Mouse (Mus musculus) brain, embryonic 14.5 days (tissue): ENCODE data around the gene Aes. TPM values are rescaled to one million over a fixed set of nuclear protein-coding genes. Genes with fewer than 3 reads are reported as not detected.

Experiments
- DNase-seq: peaks from one replicate; pipeline ENCODE4 v3.0.0-alpha.2; 2011; ENCODE audit warnings: low read depth
- CTCF ChIP-seq: fragments of 200-500 bp; IDR thresholded peaks from 2 replicates; pipeline ENCODE4 v1.5.1; 2012; ENCODE audit warnings: inconsistent platforms, mild to moderate bottlenecking, moderate library complexity, borderline replicate concordance; ENCODE audit not compliant: insufficient read depth, insufficient read length; ENCODE audit errors: extremely low read depth
- POLR2A ChIP-seq: fragments of 200-500 bp; IDR thresholded peaks from 2 replicates; pipeline ENCODE4 v1.6.1; 2012; ENCODE audit warnings: mild to moderate bottlenecking, inconsistent platforms, borderline replicate concordance; ENCODE audit not compliant: poor library complexity, insufficient read depth, insufficient read length, severe bottlenecking; ENCODE audit errors: extremely low read depth
- polyA plus RNA-seq: library from polyadenylated mRNA; depleted of rRNA; stranded (reverse); fragments of >200 nt; gene quantifications from 2 replicates; pipeline ENCODE4 v1.2.3, GENCODE M21; 2012

Aes gene
- polyA plus RNA-seq, 1 experiment: 696 TPM

- no peak for DNase-seq
- TF ChIP-seq POLR2A: no peak
- TF ChIP-seq CTCF: no peak
Measured at GRCm38 (mm10) chr10:81560719-81561459, 1.6 kb downstream of the Aes start.

- no peak for TF ChIP-seq POLR2A
- TF ChIP-seq CTCF: no peak
- no peak for DNase-seq
Measured at GRCm38 (mm10) chr10:81562411-81562810, 3.1 kb downstream of the Aes start.

- DNase-seq: no peak
- TF ChIP-seq CTCF (no peak), POLR2A (no peak)
Measured at GRCm38 (mm10) chr10:81563481-81563880, 4.2 kb downstream of the Aes start.

- no peak for DNase-seq
Measured at GRCm38 (mm10) chr10:81564216-81564615, 4.9 kb downstream of the Aes start.

GRCm38 (mm10) chr10:81564734-81565133 lies 5.4 kb downstream of the Aes start:
- TF ChIP-seq POLR2A (no peak), CTCF (peak; percentile 79)
- DNase-seq: peak; percentile 71

More at GRCm38 (mm10) chr10:81564216-81564615, 4.9 kb downstream of the Aes start:
- TF ChIP-seq POLR2A (no peak), CTCF (no peak)

- no peak for TF ChIP-seq CTCF
- TF ChIP-seq POLR2A: no peak
- no peak for DNase-seq
Measured at GRCm38 (mm10) chr10:81565257-81566228, 6.3 kb downstream of the Aes start.

- TF ChIP-seq POLR2A: no peak
- TF ChIP-seq CTCF: no peak
- DNase-seq: peak; percentile 91
Measured at GRCm38 (mm10) chr10:81568381-81569191, 9.3 kb downstream of the Aes start.

- no peak for DNase-seq
- no peak for TF ChIP-seq POLR2A
- TF ChIP-seq CTCF: no peak
Measured at GRCm38 (mm10) chr10:81569507-81570237, 10.4 kb downstream of the Aes start.

- TF ChIP-seq POLR2A (no peak), CTCF (no peak)
- no peak for DNase-seq
Measured at GRCm38 (mm10) chr10:81570238-81570800, 11.0 kb downstream of the Aes start.
